In genomic region chr6:30600033-30600432, GRCm38 (mm10) we compare ENCODE assay signal across 18 mouse cellular contexts. TPM values are rescaled to one million over a fixed set of nuclear protein-coding genes. Genes with fewer than 3 reads are reported as not detected.
DNase-seq lines count a peak whose midpoint lies in the region.
"Had no signal": no experiment of that assay in that cellular context is flagged by ENCODE, and none has a peak within 500 bp of the region (broad histone marks: within the 10 kb centered on the region; RNA-seq: fewer than 3 reads in every experiment).

No protein-coding gene starts in this region.

- peak; percentile 74 for DNase-seq in heart, adult 11 months
- DNase-seq in heart, adult 9 months (ENCODE audit: low spot score in 2 of 2): no peak
- peak; percentile 45 for DNase-seq in adipocyte (ENCODE audit: low spot score)
- DNase-seq in embryo, embryonic 9.5 days (ENCODE audit: extremely low spot score): peak; percentile 51
- DNase-seq in kidney, postnatal 10 days: peak; percentile 39
- no peak for DNase-seq in retina, embryonic 14.5 days (ENCODE audit: low spot score)
- no peak for DNase-seq in heart, postnatal 36 days
- DNase-seq: cerebellum, postnatal 25 days; heart, postnatal 14 days; layer of hippocampus, postnatal 36 days; lung, embryonic 14.5 days; right cerebral cortex, postnatal 25 days; thymus, postnatal 4 days had no signal

- intact Hi-C loops in heart, postnatal 36 days (cut with DNase I): no loop called here

RNA-seq across cellular contexts. Expression of gene Cpa5, which starts 10.8 kb away (rescaled TPM):
- total RNA-seq in heart, postnatal 36 days (2021): not detected
- total RNA-seq: adrenal gland, postnatal 36 days; ES-E14; gastrocnemius, adult 18-20 months; heart, adult 8-10 months; heart, postnatal 14 days; hindbrain, postnatal 0 days; layer of hippocampus, postnatal 36 days had no signal

RNA-seq across cellular contexts. Expression of gene Cpa4, which starts 31.9 kb away (rescaled TPM):
- not detected for total RNA-seq in heart, postnatal 36 days (2021)
- total RNA-seq: ES-E14; gastrocnemius, adult 18-20 months; heart, adult 8-10 months; heart, postnatal 14 days; layer of hippocampus, postnatal 36 days had no signal

RNA-seq across cellular contexts. Expression of gene Cpa1, which starts 39.0 kb away (rescaled TPM):
- total RNA-seq in heart, postnatal 36 days (2021): under 1 TPM in 1 of 2 experiments, not detected in 1; 0.27 TPM
- total RNA-seq: adrenal gland, postnatal 36 days; ES-E14; gastrocnemius, adult 18-20 months; layer of hippocampus, postnatal 36 days had no signal

RNA-seq across cellular contexts. Expression of gene Cpa2, which starts 58.7 kb away (rescaled TPM):
- not detected for total RNA-seq in heart, postnatal 36 days (2021)
- total RNA-seq: gastrocnemius, adult 18-20 months; heart, postnatal 14 days had no signal

Comparison
In these comparisons a context has a peak if more than half of its experiments do, and no peak if none do; other contexts are left out.
1. DNase-seq: peak in heart, adult 11 months (single experiment), adipocyte (single experiment), embryo, embryonic 9.5 days (single experiment) and kidney, postnatal 10 days (single experiment); none in heart, adult 9 months (0 of 2), retina, embryonic 14.5 days (single experiment) and heart, postnatal 36 days (0 of 2).